Mouse (Mus musculus): ENCODE data around the gene Map6. TPM values are rescaled to one million over a fixed set of nuclear protein-coding genes. Genes with fewer than 3 reads are reported as not detected.

Map6 gene
- polyA plus RNA-seq, 1 experiment: 35.1 TPM

GRCm38 (mm10) chr7:99316207-99316606, 49.0 kb downstream of the Map6 start:
- no peak overlapping the region for H3K4me3 ChIP-seq
- no peaks in the 10 kb centered on the region for H3K27me3 ChIP-seq (ENCODE audit: control insufficient read depth, insufficient read depth, insufficient read length)
- H3ac ChIP-seq (ENCODE audit: control insufficient read depth, insufficient read length): no peak overlapping the region
- no peaks in the 10 kb centered on the region for H3K36me3 ChIP-seq (ENCODE audit: control insufficient read depth, insufficient read depth)
- no peak for TF ChIP-seq SRF (IDR thresholded peaks at IDR 0.05; ENCODE audit: control insufficient read depth, insufficient read length, low read depth)
- no peak for TF ChIP-seq MYOD1 (IDR thresholded peaks at IDR 0.05; ENCODE audit: control insufficient read depth in 1 of 3, insufficient read length in 2 of 3, low read depth in 2 of 3)
- no peak for TF ChIP-seq USF1 (IDR thresholded peaks at IDR 0.05; ENCODE audit: low read depth)
- no peak for TF ChIP-seq TCF12 (IDR thresholded peaks at IDR 0.05; ENCODE audit: insufficient read depth, poor library complexity, severe bottlenecking)
- TF ChIP-seq E2F4 (IDR thresholded peaks at IDR 0.05; ENCODE audit: insufficient read depth): no peak
- no peak for TF ChIP-seq POLR2AphosphoS2 (IDR thresholded peaks at IDR 0.05; ENCODE audit: insufficient read length, low read depth)
- TF ChIP-seq MAX (IDR thresholded peaks at IDR 0.05; ENCODE audit: low read depth): no peak
- no peak overlapping the region for H3K4me2 ChIP-seq (ENCODE audit: low read depth)
- no peaks in the 10 kb centered on the region for H3K79me2 ChIP-seq (ENCODE audit: control insufficient read depth, insufficient read depth)

DNA sequence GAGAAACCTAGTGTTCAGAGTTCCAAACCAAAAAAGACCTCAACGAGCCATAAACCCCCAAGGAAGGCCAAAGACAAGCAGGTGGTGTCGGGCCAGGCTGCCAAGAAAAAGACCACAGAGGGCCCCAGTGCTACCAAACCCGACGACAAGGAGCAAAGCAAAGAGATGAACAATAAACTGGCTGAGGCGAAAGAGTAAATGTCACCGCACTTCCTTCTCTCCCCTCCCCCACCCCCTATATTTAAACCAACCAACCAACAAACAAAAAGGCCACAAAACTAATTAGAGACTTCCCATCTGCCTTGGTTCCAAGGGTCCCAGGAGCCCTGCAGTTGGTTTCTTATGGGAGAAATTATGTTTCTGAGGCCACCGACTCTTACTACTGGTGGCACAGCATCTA, 50.2 kb downstream of the Map6 start:
- no peaks in the 10 kb centered on the region for H3K36me3 ChIP-seq (ENCODE audit: control insufficient read depth, insufficient read depth)
- H3K4me3 ChIP-seq: no peak overlapping the region
- TF ChIP-seq CEBPB (IDR thresholded peaks at IDR 0.05; ENCODE audit: insufficient read depth, poor library complexity, severe bottlenecking) (no peak), MYOD1 (IDR thresholded peaks at IDR 0.05; ENCODE audit: control insufficient read depth in 1 of 3, insufficient read length in 2 of 3, low read depth in 2 of 3) (no peak), POLR2A (IDR thresholded peaks at IDR 0.05; ENCODE audit: insufficient read length, low read depth) (no peak), TCF12 (IDR thresholded peaks at IDR 0.05; ENCODE audit: insufficient read depth, poor library complexity, severe bottlenecking) (no peak), E2F4 (IDR thresholded peaks at IDR 0.05; ENCODE audit: insufficient read depth) (no peak), USF1 (IDR thresholded peaks at IDR 0.05; ENCODE audit: low read depth) (no peak), REST (IDR thresholded peaks at IDR 0.05; ENCODE audit: insufficient read depth, insufficient read length) (no peak), SRF (IDR thresholded peaks at IDR 0.05; ENCODE audit: control insufficient read depth, insufficient read length, low read depth) (no peak), POLR2AphosphoS2 (IDR thresholded peaks at IDR 0.05; ENCODE audit: insufficient read length, low read depth) (no peak), TCF3 (IDR thresholded peaks at IDR 0.05; ENCODE audit: insufficient read length, low read depth) (no peak), MYOG (IDR thresholded peaks at IDR 0.05; ENCODE audit: control insufficient read depth in 1 of 3, insufficient read depth in 1 of 3, insufficient read length in 2 of 3, low read depth in 2 of 3) (no peak), MAX (IDR thresholded peaks at IDR 0.05; ENCODE audit: low read depth) (no peak)
- no peak overlapping the region for H3ac ChIP-seq (ENCODE audit: control insufficient read depth, insufficient read length)
- no peaks in the 10 kb centered on the region for H3K27me3 ChIP-seq (ENCODE audit: control insufficient read depth, insufficient read depth, insufficient read length)
- no peaks in the 10 kb centered on the region for H3K79me2 ChIP-seq (ENCODE audit: control insufficient read depth, insufficient read depth)
- H3K4me2 ChIP-seq (ENCODE audit: low read depth): no peak overlapping the region

- Histone ChIP-seq H3K4me2 (ENCODE audit: low read depth) (no peak overlapping the region), H3ac (ENCODE audit: control insufficient read depth, insufficient read length) (no peak overlapping the region), H3K36me3 (ENCODE audit: control insufficient read depth, insufficient read depth) (no peaks in the 10 kb centered on the region), H3K27me3 (ENCODE audit: control insufficient read depth, insufficient read depth, insufficient read length) (no peaks in the 10 kb centered on the region), H3K4me3 (no peak overlapping the region), H3K79me2 (ENCODE audit: control insufficient read depth, insufficient read depth) (no peaks in the 10 kb centered on the region)
- TF ChIP-seq TCF3 (IDR thresholded peaks at IDR 0.05; ENCODE audit: insufficient read length, low read depth) (no peak), REST (IDR thresholded peaks at IDR 0.05; ENCODE audit: insufficient read depth, insufficient read length) (no peak), CEBPB (IDR thresholded peaks at IDR 0.05; ENCODE audit: insufficient read depth, poor library complexity, severe bottlenecking) (no peak), SRF (IDR thresholded peaks at IDR 0.05; ENCODE audit: control insufficient read depth, insufficient read length, low read depth) (no peak), MAX (IDR thresholded peaks at IDR 0.05; ENCODE audit: low read depth) (no peak), MYOD1 (IDR thresholded peaks at IDR 0.05; ENCODE audit: control insufficient read depth in 1 of 3, insufficient read length in 2 of 3, low read depth in 2 of 3) (no peak)
These were observed 53.3 kb downstream of the Map6 start for GRCm38 (mm10) chr7:99320524-99320923.

DNA sequence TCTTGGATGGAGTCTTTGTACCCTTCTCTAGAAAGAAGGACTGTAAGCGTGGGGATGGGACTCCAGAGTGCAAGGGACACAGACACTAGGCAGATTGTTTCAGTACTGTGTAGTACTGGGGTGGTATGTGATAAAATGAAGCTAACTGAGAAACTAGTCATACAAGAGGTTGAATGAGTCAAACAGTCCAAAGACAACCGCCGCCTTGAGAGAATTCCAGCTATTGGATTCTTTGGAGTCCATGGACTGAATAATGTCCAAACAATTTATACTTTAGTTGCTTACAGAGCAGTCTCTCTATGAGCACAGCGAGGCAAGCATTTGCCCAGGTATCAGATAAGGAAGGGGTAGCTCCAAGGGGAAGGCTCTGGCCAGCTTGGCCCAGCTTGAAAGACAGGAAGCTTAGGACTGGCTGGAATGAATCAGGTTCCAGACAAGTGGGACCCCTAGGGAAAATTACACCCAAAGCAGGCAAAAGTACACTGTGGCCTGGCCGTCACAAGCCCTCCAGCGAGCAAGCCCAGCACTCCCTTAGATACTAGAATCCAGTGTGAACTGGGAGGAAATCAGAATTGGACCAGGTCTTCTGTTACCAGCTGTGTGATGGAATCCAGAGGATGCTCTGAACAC, 55.6 kb downstream of the Map6 start:
- Histone ChIP-seq H3K27me3 (ENCODE audit: control insufficient read depth, insufficient read depth, insufficient read length) (no peaks in the 10 kb centered on the region), H3ac (ENCODE audit: control insufficient read depth, insufficient read length) (no peak overlapping the region), H3K4me3 (no peak overlapping the region)

DNA sequence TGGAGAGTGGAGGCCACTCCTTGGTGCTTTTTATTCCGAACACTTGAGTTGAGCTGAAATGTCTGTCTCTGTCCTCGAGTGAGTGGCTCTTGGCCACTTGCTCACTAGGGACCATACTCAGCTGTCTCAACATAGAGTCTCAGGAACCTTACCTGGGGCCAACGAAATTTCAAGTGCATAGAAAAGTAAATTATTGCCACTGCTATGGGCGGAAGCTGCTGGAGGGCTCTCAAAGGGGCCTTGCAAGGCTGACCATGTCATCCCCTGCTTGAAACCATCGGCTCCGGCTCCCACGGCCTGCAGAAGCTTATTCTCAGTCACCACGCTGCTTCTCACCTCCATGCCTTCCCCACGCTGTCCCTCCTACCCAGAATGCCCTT, 56.1 kb downstream of the Map6 start:
- no peak overlapping the region for H3K4me2 ChIP-seq (ENCODE audit: low read depth)
- no peaks in the 10 kb centered on the region for H3K27me3 ChIP-seq (ENCODE audit: control insufficient read depth, insufficient read depth, insufficient read length)
- no peaks in the 10 kb centered on the region for H3K79me2 ChIP-seq (ENCODE audit: control insufficient read depth, insufficient read depth)
- no peaks in the 10 kb centered on the region for H3K36me3 ChIP-seq (ENCODE audit: control insufficient read depth, insufficient read depth)
- TF ChIP-seq TCF3 (IDR thresholded peaks at IDR 0.05; ENCODE audit: insufficient read length, low read depth) (no peak), CEBPB (IDR thresholded peaks at IDR 0.05; ENCODE audit: insufficient read depth, poor library complexity, severe bottlenecking) (no peak)
- H3K4me3 ChIP-seq: no peak overlapping the region
- H3ac ChIP-seq (ENCODE audit: control insufficient read depth, insufficient read length): no peak overlapping the region

More for the DNA sequence above, 55.6 kb downstream of the Map6 start:
- H3K4me2 ChIP-seq (ENCODE audit: low read depth): no peak overlapping the region
- no peaks in the 10 kb centered on the region for H3K36me3 ChIP-seq (ENCODE audit: control insufficient read depth, insufficient read depth)
- no peaks in the 10 kb centered on the region for H3K79me2 ChIP-seq (ENCODE audit: control insufficient read depth, insufficient read depth)
- TF ChIP-seq USF1 (IDR thresholded peaks at IDR 0.05; ENCODE audit: low read depth): no peak
- no peak for TF ChIP-seq REST (IDR thresholded peaks at IDR 0.05; ENCODE audit: insufficient read depth, insufficient read length)
- no peak for TF ChIP-seq SRF (IDR thresholded peaks at IDR 0.05; ENCODE audit: control insufficient read depth, insufficient read length, low read depth)
- no peak for TF ChIP-seq E2F4 (IDR thresholded peaks at IDR 0.05; ENCODE audit: insufficient read depth)
- no peak for TF ChIP-seq TCF3 (IDR thresholded peaks at IDR 0.05; ENCODE audit: insufficient read length, low read depth)
- no peak for TF ChIP-seq MYOD1 (IDR thresholded peaks at IDR 0.05; ENCODE audit: control insufficient read depth in 1 of 3, insufficient read length in 2 of 3, low read depth in 2 of 3)
- no peak for TF ChIP-seq MAX (IDR thresholded peaks at IDR 0.05; ENCODE audit: low read depth)
- no peak for TF ChIP-seq TCF12 (IDR thresholded peaks at IDR 0.05; ENCODE audit: insufficient read depth, poor library complexity, severe bottlenecking)

All from myocyte (in vitro differentiated cells).